Mouse (Mus musculus) heart, postnatal 0 days (tissue): ENCODE measurements around the gene Gm11027. TPM values are rescaled to one million over a fixed set of nuclear protein-coding genes. Genes with fewer than 3 reads are reported as not detected.

Experiments used
- ATAC-seq: fragments of 200-750 bp; cut with Nextera tagmentation; 2 replicates; pipeline ENCODE4 v1.8.0; 2017; ENCODE audit warnings: low read depth, moderate number of reproducible peaks, moderate library complexity; ENCODE audit not compliant: insufficient read depth
- DNase-seq: peaks from one replicate; pipeline ENCODE4 v3.0.0-alpha.2; 2016; ENCODE audit warnings: low spot score
- H3K27ac ChIP-seq: fragments of 300-500 bp; sonication (generic); 2 replicates; pipeline ENCODE4 v1.5.1; 2014; ENCODE audit warnings: low read depth, mild to moderate bottlenecking
- H3K27me3 ChIP-seq: fragments of 300-500 bp; sonication (generic); 2 replicates; pipeline ENCODE4 v1.6.1; 2014; ENCODE audit warnings: low read length, mixed read lengths; ENCODE audit not compliant: control insufficient read depth, insufficient read depth
- H3K36me3 ChIP-seq: fragments of 300-500 bp; sonication (generic); replicated peaks from 2 replicates; pipeline ENCODE4 v1.6.1; 2014; ENCODE audit warnings: low read length, mixed read lengths; ENCODE audit not compliant: control insufficient read depth, insufficient read depth
- H3K4me1 ChIP-seq: fragments of 300-500 bp; sonication (generic); 2 replicates; pipeline ENCODE4 v1.6.1; 2014; ENCODE audit warnings: antibody characterized with exemption; ENCODE audit not compliant: control insufficient read depth, insufficient read depth
- H3K4me2 ChIP-seq: fragments of 300-500 bp; sonication (generic); 2 replicates; pipeline ENCODE4 v1.6.1; 2014; ENCODE audit warnings: low read depth, mild to moderate bottlenecking, low read length, moderate library complexity
- H3K4me3 ChIP-seq: fragments of 300-500 bp; sonication (generic); 2 replicates; pipeline ENCODE4 v1.5.1; 2014; ENCODE audit warnings: low read depth, low read length
- H3K9ac ChIP-seq: fragments of 300-500 bp; sonication (generic); replicated peaks from 2 replicates; pipeline ENCODE4 v1.6.1; 2014; ENCODE audit warnings: low read depth, low read length, mixed read lengths
- H3K9me3 ChIP-seq: fragments of 300-500 bp; sonication (generic); replicated peaks from 2 replicates; pipeline ENCODE4 v1.6.1; 2016; ENCODE audit warnings: low read length; ENCODE audit not compliant: control insufficient read depth
- CTCF ChIP-seq: IDR thresholded peaks from 2 replicates; pipeline ENCODE4 v1.5.1; 2016; ENCODE audit warnings: antibody characterized with exemption, control low read depth, low read depth
- EP300 ChIP-seq: IDR thresholded peaks from 2 replicates; pipeline ENCODE4 v1.6.1; 2016; ENCODE audit warnings: antibody characterized with exemption, low read depth
- WGBS: fragments of 180-500 bp; shearing (Covaris S2); extraction: QIAGEN DNeasy Blood & Tissue Kit; methylation state at CpG from one replicate; pipeline ENCODE4 v1.1.7; 2014; 5-methylcytosine and 5-hydroxymethylcytosine counted together
- polyA plus RNA-seq: library from polyadenylated mRNA; unstranded; fragments of >200 nt; fragmentation: Nextera tagmentation; extraction: Ambion mirVana; gene quantifications from 2 replicates; pipeline ENCODE4 v1.2.1, GENCODE M21; 2015
- total RNA-seq: library from RNA; depleted of rRNA; stranded (reverse); fragments of >200 nt; gene quantifications from 2 replicates; pipeline ENCODE4 v1.2.3, GENCODE M21; 2014; ENCODE audit warnings: low replicate concordance

Gene Gm11027
- total and polyA plus RNA-seq, 2 experiments from 2014 or later = not detected

GRCm38 (mm10) chr12:116236658-116237057, 38.5 kb upstream of the Gm11027 start:
- 54% methylated on average over 3 of the region's 3 CpGs for WGBS
- Histone ChIP-seq H3K27ac (no peak overlapping the region), H3K4me1 (no peaks in the 10 kb centered on the region), H3K9ac (no peak overlapping the region), H3K4me3 (no peak overlapping the region), H3K27me3 (no peaks in the 10 kb centered on the region), H3K4me2 (no peak overlapping the region), H3K9me3 (no peaks in the 10 kb centered on the region), H3K36me3 (no peaks in the 10 kb centered on the region)
- no peak for DNase-seq
- TF ChIP-seq EP300 (no peak), CTCF (no peak)
- ATAC-seq = no peak

GRCm38 (mm10) chr12:116238370-116238769, 36.8 kb upstream of the Gm11027 start:
- Histone ChIP-seq H3K4me1 (no peaks in the 10 kb centered on the region), H3K9ac (no peak overlapping the region), H3K36me3 (no peaks in the 10 kb centered on the region), H3K4me3 (no peak overlapping the region), H3K27ac (no peak overlapping the region), H3K27me3 (no peaks in the 10 kb centered on the region), H3K4me2 (no peak overlapping the region), H3K9me3 (no peaks in the 10 kb centered on the region)
- ATAC-seq = no peak
- TF ChIP-seq EP300 (no peak), CTCF (no peak)
- DNase-seq = no peak

- no peak overlapping the region for H3K9ac ChIP-seq
- H3K4me2 ChIP-seq = no peak overlapping the region
- TF ChIP-seq CTCF (no peak), EP300 (no peak)
- no peaks in the 10 kb centered on the region for H3K36me3 ChIP-seq
- H3K27ac ChIP-seq = no peak overlapping the region
- no peak overlapping the region for H3K4me3 ChIP-seq
- no peaks in the 10 kb centered on the region for H3K4me1 ChIP-seq
- no peaks in the 10 kb centered on the region for H3K27me3 ChIP-seq
- ATAC-seq = no peak
- DNase-seq = no peak
- no peaks in the 10 kb centered on the region for H3K9me3 ChIP-seq
- 54% methylated on average over 3 of the region's 3 CpGs for WGBS
Observed at GRCm38 (mm10) chr12:116238803-116239202, 36.4 kb upstream of the Gm11027 start.

GRCm38 (mm10) chr12:116244601-116245000, 30.6 kb upstream of the Gm11027 start:
- H3K27ac ChIP-seq = no peak overlapping the region
- H3K4me1 ChIP-seq = no peaks in the 10 kb centered on the region
- no peaks in the 10 kb centered on the region for H3K27me3 ChIP-seq
- no peak overlapping the region for H3K4me3 ChIP-seq
- no peak overlapping the region for H3K4me2 ChIP-seq
- DNase-seq = no peak
- no peaks in the 10 kb centered on the region; the same call in 1 of the 2 replicates for H3K36me3 ChIP-seq
- 60% methylated on average over 1 of the region's 1 CpGs for WGBS
- no peak overlapping the region for H3K9ac ChIP-seq
- TF ChIP-seq CTCF (no peak), EP300 (no peak)
- ATAC-seq = no peak
- H3K9me3 ChIP-seq = no peaks in the 10 kb centered on the region

GRCm38 (mm10) chr12:116254652-116255051, 20.5 kb upstream of the Gm11027 start:
- no peak for ATAC-seq
- WGBS = 27% methylated on average over 8 of the region's 8 CpGs
- DNase-seq = no peak
- no peak for TF ChIP-seq CTCF
- no peak for TF ChIP-seq EP300
- H3K4me2 ChIP-seq = no peak overlapping the region
- no peak overlapping the region for H3K27ac ChIP-seq
- H3K9ac ChIP-seq = no peak overlapping the region
- no peaks in the 10 kb centered on the region for H3K9me3 ChIP-seq
- H3K4me1 ChIP-seq = no peaks in the 10 kb centered on the region
- no peaks in the 10 kb centered on the region for H3K27me3 ChIP-seq
- H3K36me3 ChIP-seq = no peaks in the 10 kb centered on the region
- no peak overlapping the region for H3K4me3 ChIP-seq

GRCm38 (mm10) chr12:116255636-116256035, 19.6 kb upstream of the Gm11027 start:
- DNase-seq = no peak
- no peaks in the 10 kb centered on the region for H3K9me3 ChIP-seq
- H3K36me3 ChIP-seq = no peaks in the 10 kb centered on the region
- H3K4me2 ChIP-seq = no peak overlapping the region
- H3K27ac ChIP-seq = no peak overlapping the region
- no peak overlapping the region for H3K4me3 ChIP-seq
- H3K4me1 ChIP-seq = no peaks in the 10 kb centered on the region
- TF ChIP-seq EP300 = no peak
- no peak for TF ChIP-seq CTCF
- ATAC-seq = no peak
- H3K27me3 ChIP-seq = no peaks in the 10 kb centered on the region
- WGBS = 84% methylated on average over 11 of the region's 11 CpGs
- H3K9ac ChIP-seq = no peak overlapping the region
